Mouse (Mus musculus) hindbrain, embryonic 16.5 days (tissue): ENCODE results near the gene Tacc3. TPM values are rescaled to one million over a fixed set of nuclear protein-coding genes. Genes with fewer than 3 reads are reported as not detected.

Experiments
- ATAC-seq: fragments of 200-750 bp; cut with Nextera tagmentation; 2 replicates; pipeline ENCODE4 v1.8.0; 2017; ENCODE audit warnings: moderate TSS enrichment, moderate library complexity
- H3K27ac ChIP-seq: fragments of 300-500 bp; sonication (generic); 2 replicates; pipeline ENCODE4 v1.5.1; 2014; ENCODE audit warnings: low read depth, mild to moderate bottlenecking, control low read depth, low read length, moderate library complexity
- H3K27me3 ChIP-seq: fragments of 300-500 bp; sonication (generic); replicated peaks from 2 replicates; pipeline ENCODE4 v1.6.1; 2014; ENCODE audit warnings: low read length; ENCODE audit not compliant: control insufficient read depth, insufficient read depth
- H3K36me3 ChIP-seq: fragments of 300-500 bp; sonication (generic); 2 replicates; pipeline ENCODE4 v1.6.1; 2014; ENCODE audit warnings: mild to moderate bottlenecking, low read length, moderate library complexity, mixed read lengths; ENCODE audit not compliant: control insufficient read depth, insufficient read depth
- H3K4me1 ChIP-seq: fragments of 300-500 bp; sonication (generic); 2 replicates; pipeline ENCODE4 v1.6.1; 2014; ENCODE audit warnings: low read depth, low read length; ENCODE audit not compliant: control insufficient read depth, insufficient read depth
- H3K4me2 ChIP-seq: fragments of 300-500 bp; sonication (generic); 2 replicates; pipeline ENCODE4 v1.6.1; 2014; ENCODE audit warnings: mild to moderate bottlenecking, low read length, control low read depth, moderate library complexity
- H3K4me3 ChIP-seq: fragments of 300-500 bp; sonication (generic); 2 replicates; pipeline ENCODE4 v1.5.1; 2014; ENCODE audit warnings: mild to moderate bottlenecking, low read length, control low read depth, moderate library complexity
- H3K9ac ChIP-seq: fragments of 300-500 bp; sonication (generic); 2 replicates; pipeline ENCODE4 v1.6.1; 2014; ENCODE audit warnings: low read depth, mild to moderate bottlenecking, control low read depth, low read length, moderate library complexity
- H3K9me3 ChIP-seq: fragments of 300-500 bp; sonication (generic); 2 replicates; pipeline ENCODE4 v1.6.1; 2014; ENCODE audit warnings: mild to moderate bottlenecking, low read length, moderate library complexity; ENCODE audit not compliant: control insufficient read depth
- WGBS: fragments of 180-500 bp; shearing (Covaris S2); extraction: QIAGEN DNeasy Blood & Tissue Kit; methylation state at CpG from one replicate; pipeline ENCODE4 v1.1.7; 2014; 5-methylcytosine and 5-hydroxymethylcytosine counted together
- polyA plus RNA-seq: library from polyadenylated mRNA; unstranded; fragments of >200 nt; fragmentation: Nextera tagmentation; extraction: Ambion mirVana; gene quantifications from 2 replicates; pipeline ENCODE4 v1.2.1, GENCODE M21; 2015

Tacc3 gene
- polyA plus RNA-seq, 1 experiment from 2014 or later: 42.2 TPM

GRCm38 (mm10) chr5:33707163-33707562, 49.2 kb downstream of the Tacc3 start:
- WGBS: 59% methylated on average over 4 of the region's 4 CpGs
- no peak overlapping the region for H3K27ac ChIP-seq
- ATAC-seq: no peak

GRCm38 (mm10) chr5:33709037-33709436, 51.1 kb downstream of the Tacc3 start:
- ATAC-seq: no peak
- Histone ChIP-seq H3K27ac (no peak overlapping the region), H3K4me1 (peaks cover 16% of the 10 kb centered on the region; the same call in 1 of the 2 replicates), H3K4me3 (no peak overlapping the region), H3K36me3 (no peaks in the 10 kb centered on the region), H3K9me3 (no peaks in the 10 kb centered on the region), H3K9ac (no peak overlapping the region), H3K4me2 (no peak overlapping the region), H3K27me3 (0 out of 2 replicates have a peak, but pooled peaks cover 2% of the 10 kb centered on the region)
- WGBS: 28% methylated on average over 2 of the region's 2 CpGs

More at GRCm38 (mm10) chr5:33707163-33707562, 49.2 kb downstream of the Tacc3 start:
- Histone ChIP-seq H3K9me3 (no peaks in the 10 kb centered on the region), H3K4me1 (peaks cover 16% of the 10 kb centered on the region; the same call in 1 of the 2 replicates), H3K4me3 (no peak overlapping the region), H3K27me3 (0 out of 2 replicates have a peak, but pooled peaks cover 2% of the 10 kb centered on the region), H3K4me2 (no peak overlapping the region), H3K36me3 (no peaks in the 10 kb centered on the region), H3K9ac (no peak overlapping the region)

GRCm38 (mm10) chr5:33712550-33712949, 54.6 kb downstream of the Tacc3 start:
- H3K27me3 ChIP-seq: no peaks in the 10 kb centered on the region
- H3K36me3 ChIP-seq: no peaks in the 10 kb centered on the region
- no peak overlapping the region for H3K4me2 ChIP-seq
- 79% methylated on average over 2 of the region's 2 CpGs for WGBS
- no peak overlapping the region for H3K4me3 ChIP-seq
- H3K27ac ChIP-seq: no peak overlapping the region
- no peaks in the 10 kb centered on the region for H3K9me3 ChIP-seq
- no peak overlapping the region for H3K9ac ChIP-seq
- ATAC-seq: no peak
- no peaks in the 10 kb centered on the region for H3K4me1 ChIP-seq

- H3K27ac ChIP-seq: no peak overlapping the region
- 32% methylated on average over 2 of the region's 2 CpGs for WGBS
- no peak overlapping the region for H3K4me3 ChIP-seq
- no peaks in the 10 kb centered on the region for H3K9me3 ChIP-seq
- no peaks in the 10 kb centered on the region for H3K36me3 ChIP-seq
- H3K27me3 ChIP-seq: no peaks in the 10 kb centered on the region
- no peaks in the 10 kb centered on the region for H3K4me1 ChIP-seq
- no peak overlapping the region for H3K9ac ChIP-seq
- no peak overlapping the region for H3K4me2 ChIP-seq
- ATAC-seq: no peak
These were observed 57.3 kb downstream of the Tacc3 start for GRCm38 (mm10) chr5:33715182-33715581.

- WGBS: 85% methylated on average over 6 of the region's 6 CpGs
- no peak for ATAC-seq
- no peak overlapping the region for H3K4me3 ChIP-seq
- H3K4me2 ChIP-seq: no peak overlapping the region
- no peaks in the 10 kb centered on the region for H3K9me3 ChIP-seq
- H3K36me3 ChIP-seq: no peaks in the 10 kb centered on the region
- peaks cover 2% of the 10 kb centered on the region; the same call in 1 of the 2 replicates for H3K4me1 ChIP-seq
- no peak overlapping the region for H3K9ac ChIP-seq
- no peak overlapping the region for H3K27ac ChIP-seq
- H3K27me3 ChIP-seq: no peaks in the 10 kb centered on the region; the same call in 1 of the 2 replicates
These were observed 58.5 kb downstream of the Tacc3 start for GRCm38 (mm10) chr5:33716467-33716866.

- WGBS: 57% methylated on average over 5 of the region's 5 CpGs
- H3K9ac ChIP-seq: no peak overlapping the region
- ATAC-seq: no peak
These were observed 60.5 kb downstream of the Tacc3 start for GRCm38 (mm10) chr5:33718460-33718859.

GRCm38 (mm10) chr5:33720852-33721490, 63.0 kb downstream of the Tacc3 start:
- H3K4me1 ChIP-seq: peaks cover 20% of the 10 kb centered on the region
- ATAC-seq: no peak
- 7% methylated on average over 8 of the region's 8 CpGs for WGBS

More at GRCm38 (mm10) chr5:33718460-33718859, 60.5 kb downstream of the Tacc3 start:
- Histone ChIP-seq H3K4me1 (peaks cover 16% of the 10 kb centered on the region), H3K27ac (no peak overlapping the region), H3K9me3 (no peaks in the 10 kb centered on the region), H3K36me3 (no peaks in the 10 kb centered on the region), H3K27me3 (no peaks in the 10 kb centered on the region; the same call in 1 of the 2 replicates), H3K4me2 (no peak overlapping the region), H3K4me3 (no peak overlapping the region)

GRCm38 (mm10) chr5:33721541-33722265, 63.8 kb downstream of the Tacc3 start, which contains the start of gene Fgfr3:
Gene Fgfr3 (plus strand): TSS chr5:33721674.
- Histone ChIP-seq H3K27me3 (no peaks in the 10 kb centered on the region; the same call in 1 of the 2 replicates), H3K9me3 (no peaks in the 10 kb centered on the region), H3K36me3 (no peaks in the 10 kb centered on the region), H3K4me1 (peaks cover 20% of the 10 kb centered on the region), H3K4me3 (peak within 1 kb of the TSS; percentile 62), H3K27ac (peak within 1 kb of the TSS; percentile 74), H3K4me2 (peak within 1 kb of the TSS; percentile 99), H3K9ac (peak within 1 kb of the TSS; percentile 78)
- WGBS: under 1% methylated on average over 67 of the region's 73 CpGs
- peak; percentile 67 for ATAC-seq

More at GRCm38 (mm10) chr5:33720852-33721490, 63.0 kb downstream of the Tacc3 start:
- H3K27me3 ChIP-seq: no peaks in the 10 kb centered on the region; the same call in 1 of the 2 replicates
- H3K9ac ChIP-seq: no peak overlapping the region
- no peaks in the 10 kb centered on the region for H3K36me3 ChIP-seq
- no peaks in the 10 kb centered on the region for H3K9me3 ChIP-seq
- H3K4me2 ChIP-seq: peak overlapping the region; percentile 99
- no peak overlapping the region for H3K27ac ChIP-seq
- peak overlapping the region; percentile 62 for H3K4me3 ChIP-seq
